Mouse (Mus musculus) gastrocnemius, postnatal 14 days (tissue): ENCODE measurements at regions not wholly inside any gene's neighbourhood (a gene's known extent, or its start where the extent isn't known, plus 50 kb on each side); places are given as distances from the start of the nearest gene placed in this dataset.

Source experiments
- DNase-seq: peaks from one replicate; pipeline ENCODE4 v3.0.0; 2021; ENCODE audit warnings: mixed read lengths
- intact Hi-C: fragments of 180-260 bp; cut with DNase I; formaldehyde crosslinking; loops from one replicate; pipeline ENCODE4 v1.15.1; 2025; ENCODE audit warnings: low total_unique reads

- DNase-seq = no peak
- intact Hi-C loops = no loop called here
These were observed 1543.4 kb upstream of the Tenm3 start for GRCm38 (mm10) chr8:50387189-50387588.

DNA sequence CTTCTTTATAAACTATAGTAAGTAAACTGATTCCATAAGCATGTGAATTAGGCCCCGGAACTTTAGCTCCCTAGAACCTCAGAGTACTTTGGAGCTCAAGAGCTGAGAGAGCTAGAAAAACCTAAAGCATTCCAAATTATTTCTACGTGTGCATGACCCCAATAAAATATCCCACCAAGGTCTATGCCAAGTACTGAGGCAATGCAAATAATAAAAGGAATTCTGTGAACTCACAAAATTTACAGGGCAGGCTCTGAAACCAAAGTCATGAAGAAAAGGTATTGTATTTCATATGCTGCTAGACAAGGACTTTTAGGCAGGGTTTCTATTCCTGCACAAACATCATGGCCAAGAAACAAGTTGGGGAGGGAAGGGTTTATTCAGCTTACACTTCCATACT, 1539.9 kb upstream of the Tenm3 start:
- DNase-seq = no peak
- intact Hi-C loops = no loop called here

DNA sequence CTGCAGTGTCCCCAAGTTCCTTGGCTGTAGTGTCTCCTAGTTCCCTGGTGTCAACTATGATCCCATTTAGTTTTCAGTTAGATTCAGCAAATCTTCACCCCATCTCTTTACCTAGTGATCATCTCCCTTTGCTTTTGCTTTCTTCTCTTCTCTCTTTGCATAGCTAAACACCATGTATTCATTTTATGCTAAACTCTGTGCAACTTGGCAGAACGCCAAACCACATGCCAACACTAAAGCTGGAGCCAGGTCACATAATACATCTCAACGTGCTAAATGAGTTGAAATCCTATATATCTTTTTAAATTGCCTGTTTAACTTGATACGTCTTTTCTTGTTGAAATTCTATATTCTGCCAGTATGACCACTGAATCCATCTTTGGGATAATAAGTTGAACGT, 1536.0 kb upstream of the Tenm3 start:
- intact Hi-C loops = no loop called here
- DNase-seq = no peak

DNA sequence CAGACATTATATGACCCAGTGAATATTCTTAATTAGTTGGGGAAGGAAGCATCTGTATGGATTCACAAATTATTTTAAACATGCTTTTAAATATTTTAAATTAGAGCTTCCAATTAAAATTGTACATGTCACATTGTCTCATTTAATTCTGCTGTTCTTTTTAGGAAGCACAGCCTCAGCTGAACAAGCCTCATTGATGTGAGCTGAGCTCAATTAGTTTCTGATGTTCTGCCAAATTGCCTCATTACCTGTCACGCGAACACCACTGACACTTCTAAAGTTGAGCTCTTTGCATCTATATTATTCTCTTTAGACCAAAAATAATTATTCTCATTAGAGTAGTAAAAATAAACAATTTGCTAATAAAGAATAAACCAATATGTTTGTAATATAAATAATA, 1530.0 kb upstream of the Tenm3 start:
- no peak for DNase-seq
- intact Hi-C loops = no loop called here

GRCm38 (mm10) chr8:50326485-50326884, 1482.7 kb upstream of the Tenm3 start:
- intact Hi-C loops = no loop called here
- DNase-seq = no peak

- intact Hi-C loops = no loop called here
- DNase-seq = no peak
These were observed 1477.7 kb upstream of the Tenm3 start for GRCm38 (mm10) chr8:50321356-50321963.

- intact Hi-C loops = no loop called here
- no peak for DNase-seq
These were observed 1472.9 kb upstream of the Tenm3 start for GRCm38 (mm10) chr8:50316641-50317040.

GRCm38 (mm10) chr8:50310308-50310707, 1466.6 kb upstream of the Tenm3 start:
- DNase-seq = no peak
- intact Hi-C loops = no loop called here

DNA sequence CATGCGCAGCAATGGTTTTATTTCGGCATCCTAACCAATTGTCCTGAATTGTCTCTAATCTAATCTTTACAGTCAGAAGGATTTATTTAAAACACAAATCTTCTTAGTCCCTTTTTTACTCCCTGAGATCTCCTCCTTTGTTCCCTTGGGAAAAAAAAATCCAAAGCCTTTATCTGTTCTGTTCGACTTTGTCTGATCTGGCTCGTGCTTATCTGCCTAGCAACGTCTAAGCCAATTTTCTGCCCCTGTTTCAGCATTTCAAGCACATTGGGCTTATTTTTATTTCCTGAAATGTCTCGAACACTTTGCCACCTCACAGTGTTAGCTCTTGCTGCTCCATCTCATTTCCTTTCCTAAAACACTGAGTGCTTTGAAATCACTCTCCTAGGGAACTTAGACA, 1456.6 kb upstream of the Tenm3 start:
- no peak for DNase-seq
- intact Hi-C loops = no loop called here

DNA sequence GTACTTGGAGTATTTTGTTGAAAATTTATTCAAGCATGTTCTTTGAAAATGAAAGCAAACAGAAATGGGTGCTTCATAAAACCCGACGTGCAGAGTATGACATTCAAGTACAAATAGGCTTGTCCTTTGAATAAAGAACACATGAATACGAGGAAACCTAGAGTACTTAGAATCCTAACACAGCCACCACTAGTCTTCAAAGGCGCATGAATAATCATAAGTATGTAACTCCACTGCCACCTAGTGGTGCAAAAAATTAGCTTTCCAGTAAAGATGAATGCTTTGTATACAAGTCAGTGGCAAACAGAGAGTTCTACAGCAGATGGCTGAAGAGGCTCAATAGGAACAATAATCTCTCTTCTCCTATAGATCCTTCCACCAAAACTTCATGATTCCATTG, 1449.8 kb upstream of the Tenm3 start:
- DNase-seq = peak; percentile 9

DNA sequence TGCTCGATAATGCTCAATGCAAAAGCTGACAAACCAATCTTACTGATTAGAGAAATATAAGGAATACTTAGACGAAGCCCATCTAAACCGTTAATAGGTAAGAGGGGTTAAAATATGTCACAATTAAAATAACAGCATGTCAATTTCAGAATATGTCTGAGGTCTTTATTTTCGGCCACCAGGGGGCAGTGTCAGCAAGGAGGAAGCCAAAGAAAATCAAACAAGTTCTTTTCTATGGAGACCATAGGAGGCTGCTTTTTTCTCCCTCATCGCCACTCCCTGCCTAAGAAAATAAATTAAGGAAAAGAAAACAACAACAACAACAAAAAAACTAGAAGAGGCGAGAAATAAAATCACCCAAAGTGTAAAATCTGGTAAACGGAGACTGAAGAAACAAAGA, 1448.4 kb upstream of the Tenm3 start:
- intact Hi-C loops = no loop called here
- peak; percentile 25 for DNase-seq

More for the DNA sequence above, 1449.8 kb upstream of the Tenm3 start:
- intact Hi-C loops = no loop called here

DNA sequence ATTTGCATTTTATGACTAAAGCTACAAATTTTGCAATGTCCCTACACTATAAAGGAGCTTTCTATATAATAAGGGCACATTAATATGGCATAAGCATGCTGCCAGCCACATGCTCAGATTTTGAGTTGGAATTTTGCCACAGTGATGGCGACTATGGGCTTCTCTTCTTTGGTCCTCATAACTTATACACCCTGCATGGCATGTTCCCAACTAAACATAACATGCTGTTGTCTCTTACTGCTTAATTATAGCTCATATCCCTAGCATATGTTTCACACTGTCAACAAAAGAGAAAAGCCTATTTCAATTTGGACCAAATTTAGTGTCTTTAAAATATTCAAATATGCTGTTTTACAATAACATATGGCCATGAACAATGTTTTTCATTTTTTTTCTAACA, 1432.6 kb upstream of the Tenm3 start:
- no peak for DNase-seq
- intact Hi-C loops = no loop called here

DNA sequence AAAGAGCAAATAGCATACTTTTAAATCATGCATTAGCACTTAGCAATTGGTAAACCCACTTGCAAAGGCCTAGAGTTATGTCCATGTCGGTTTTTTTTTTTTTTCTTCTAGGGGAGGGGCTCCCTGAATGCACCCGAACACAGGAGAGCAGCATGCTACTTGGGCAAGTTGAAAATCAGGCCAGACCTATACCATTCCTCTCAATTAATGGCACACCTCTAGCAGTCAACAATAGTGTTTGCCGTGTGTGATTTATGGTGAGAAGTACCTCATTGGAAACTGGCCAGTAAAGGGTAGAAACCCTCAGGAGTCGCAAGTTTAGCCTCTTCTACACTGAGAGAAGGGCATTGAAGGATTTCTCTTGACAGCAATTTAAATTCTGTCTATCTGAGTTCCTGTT, 1421.0 kb upstream of the Tenm3 start:
- DNase-seq = no peak
- intact Hi-C loops = no loop called here
